Mouse (Mus musculus): ENCODE results near the gene Rin3. TPM values are rescaled to one million over a fixed set of nuclear protein-coding genes. Genes with fewer than 3 reads are reported as not detected.
A peak's percentile ranks its signal among the peaks of the same experiment; 100 is the strongest.

Rin3 gene
- polyA plus RNA-seq, 1 experiment from 2014 or later = 1.6 TPM

- Histone ChIP-seq H3K9me3 (replicated peaks; ENCODE audit: control insufficient read depth, low read length, poor library complexity, severe bottlenecking) (no peaks in the 10 kb centered on the region), H3K9ac (ENCODE audit: low read depth, low read length) (no peak overlapping the region), H3K4me1 (ENCODE audit: control insufficient read depth, insufficient read depth, low read length) (no peaks in the 10 kb centered on the region), H3K4me2 (ENCODE audit: low read length) (no peak overlapping the region), H3K4me3 (ENCODE audit: low read depth, low read length) (no peak overlapping the region), H3K27ac (ENCODE audit: low read length) (no peak overlapping the region), H3K27me3 (ENCODE audit: control insufficient read depth, insufficient read depth, low read depth, low read length) (no peaks in the 10 kb centered on the region; the same call in 1 of the 2 replicates), H3K36me3 (ENCODE audit: control insufficient read depth, insufficient read depth, low read length) (peaks cover 26% of the 10 kb centered on the region)
- WGBS = 54% methylated on average over 9 of the region's 9 CpGs
- no peak for ATAC-seq
Measured at GRCm38 (mm10) chr12:102395537-102395936, 112.7 kb downstream of the Rin3 start.

GRCm38 (mm10) chr12:102395998-102396991 is 113.4 kb downstream of the Rin3 start:
- ATAC-seq = no peak
- Histone ChIP-seq H3K27ac (ENCODE audit: low read length) (no peak overlapping the region), H3K4me1 (ENCODE audit: control insufficient read depth, insufficient read depth, low read length) (no peaks in the 10 kb centered on the region), H3K4me3 (ENCODE audit: low read depth, low read length) (no peak overlapping the region), H3K27me3 (ENCODE audit: control insufficient read depth, insufficient read depth, low read depth, low read length) (no peaks in the 10 kb centered on the region; the same call in 1 of the 2 replicates), H3K36me3 (ENCODE audit: control insufficient read depth, insufficient read depth, low read length) (peaks cover 32% of the 10 kb centered on the region), H3K9ac (ENCODE audit: low read depth, low read length) (no peak overlapping the region), H3K9me3 (replicated peaks; ENCODE audit: control insufficient read depth, low read length, poor library complexity, severe bottlenecking) (no peaks in the 10 kb centered on the region), H3K4me2 (ENCODE audit: low read length) (no peak overlapping the region)
- WGBS = 34% methylated on average over 19 of the region's 19 CpGs

DNA sequence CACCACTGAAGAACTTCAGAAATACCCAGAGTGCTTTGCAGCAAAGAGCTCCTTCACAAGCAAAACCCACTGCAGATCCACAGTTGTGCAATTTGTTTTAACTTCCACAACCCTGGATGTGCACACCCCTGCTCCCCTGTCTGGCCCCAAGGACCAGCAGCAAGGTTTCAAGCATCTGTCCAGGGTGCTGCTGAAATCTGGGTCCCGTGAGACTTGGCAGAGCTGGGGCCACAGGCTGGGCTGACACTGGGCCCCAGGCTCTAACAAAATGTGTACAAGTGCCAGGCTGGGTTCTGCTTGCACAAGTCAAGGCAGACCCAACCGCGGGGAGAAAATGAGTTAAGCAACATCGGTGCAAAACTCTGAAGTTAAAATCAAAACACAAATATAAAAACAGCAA is 115.7 kb downstream of the Rin3 start:
- no peaks in the 10 kb centered on the region for H3K4me1 ChIP-seq (ENCODE audit: control insufficient read depth, insufficient read depth, low read length)
- H3K4me2 ChIP-seq (ENCODE audit: low read length) = no peak overlapping the region
- no peak overlapping the region for H3K27ac ChIP-seq (ENCODE audit: low read length)
- no peak for ATAC-seq
- H3K36me3 ChIP-seq (ENCODE audit: control insufficient read depth, insufficient read depth, low read length) = peaks cover 45% of the 10 kb centered on the region
- H3K27me3 ChIP-seq (ENCODE audit: control insufficient read depth, insufficient read depth, low read depth, low read length) = no peaks in the 10 kb centered on the region; the same call in 1 of the 2 replicates
- WGBS = 95% methylated on average over 4 of the region's 4 CpGs
- H3K9me3 ChIP-seq (replicated peaks; ENCODE audit: control insufficient read depth, low read length, poor library complexity, severe bottlenecking) = no peaks in the 10 kb centered on the region
- H3K4me3 ChIP-seq (ENCODE audit: low read depth, low read length) = no peak overlapping the region
- H3K9ac ChIP-seq (ENCODE audit: low read depth, low read length) = no peak overlapping the region

GRCm38 (mm10) chr12:102413171-102413570 is 130.3 kb downstream of the Rin3 start:
- no peak overlapping the region for H3K9ac ChIP-seq (ENCODE audit: low read depth, low read length)
- 94% methylated on average over 13 of the region's 13 CpGs for WGBS
- no peak for ATAC-seq

DNA sequence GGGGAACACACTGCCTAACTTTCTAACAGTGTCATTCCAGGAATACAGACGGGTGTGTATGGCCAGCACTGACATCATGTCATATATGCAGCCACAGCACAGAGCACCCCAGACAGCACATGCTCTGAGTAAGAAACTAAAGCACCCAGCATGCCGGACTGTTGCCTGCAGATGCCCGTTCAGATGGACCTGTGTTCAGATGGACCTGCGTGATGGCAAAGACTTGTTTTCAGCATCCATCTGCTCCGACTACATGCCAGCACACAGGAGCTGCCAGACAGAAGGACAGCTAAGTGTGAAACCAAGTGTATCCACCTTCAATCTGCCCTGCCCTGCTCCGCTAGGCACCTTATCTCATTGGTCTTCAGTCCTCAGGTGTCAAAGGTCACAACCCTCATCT is 131.8 kb downstream of the Rin3 start:
- no peaks in the 10 kb centered on the region; the same call in 1 of the 2 replicates for H3K4me1 ChIP-seq (ENCODE audit: control insufficient read depth, insufficient read depth, low read length)
- H3K36me3 ChIP-seq (ENCODE audit: control insufficient read depth, insufficient read depth, low read length) = peaks cover 7% of the 10 kb centered on the region; the same call in 1 of the 2 replicates
- H3K4me2 ChIP-seq (ENCODE audit: low read length) = no peak overlapping the region
- H3K9ac ChIP-seq (ENCODE audit: low read depth, low read length) = no peak overlapping the region
- H3K27me3 ChIP-seq (ENCODE audit: control insufficient read depth, insufficient read depth, low read depth, low read length) = no peaks in the 10 kb centered on the region
- WGBS = 94% methylated on average over 6 of the region's 6 CpGs
- no peak overlapping the region for H3K4me3 ChIP-seq (ENCODE audit: low read depth, low read length)
- no peak overlapping the region for H3K27ac ChIP-seq (ENCODE audit: low read length)
- no peak for ATAC-seq
- no peaks in the 10 kb centered on the region for H3K9me3 ChIP-seq (replicated peaks; ENCODE audit: control insufficient read depth, low read length, poor library complexity, severe bottlenecking)

More at GRCm38 (mm10) chr12:102413171-102413570, 130.3 kb downstream of the Rin3 start:
- Histone ChIP-seq H3K36me3 (ENCODE audit: control insufficient read depth, insufficient read depth, low read length) (peaks cover 7% of the 10 kb centered on the region; the same call in 1 of the 2 replicates), H3K4me3 (ENCODE audit: low read depth, low read length) (no peak overlapping the region), H3K27ac (ENCODE audit: low read length) (no peak overlapping the region), H3K9me3 (replicated peaks; ENCODE audit: control insufficient read depth, low read length, poor library complexity, severe bottlenecking) (no peaks in the 10 kb centered on the region), H3K4me1 (ENCODE audit: control insufficient read depth, insufficient read depth, low read length) (no peaks in the 10 kb centered on the region), H3K4me2 (ENCODE audit: low read length) (no peak overlapping the region), H3K27me3 (ENCODE audit: control insufficient read depth, insufficient read depth, low read depth, low read length) (no peaks in the 10 kb centered on the region)

- Histone ChIP-seq H3K36me3 (ENCODE audit: control insufficient read depth, insufficient read depth, low read length) (peaks cover 7% of the 10 kb centered on the region; the same call in 1 of the 2 replicates), H3K4me1 (ENCODE audit: control insufficient read depth, insufficient read depth, low read length) (no peaks in the 10 kb centered on the region; the same call in 1 of the 2 replicates), H3K27ac (ENCODE audit: low read length) (no peak overlapping the region), H3K9me3 (replicated peaks; ENCODE audit: control insufficient read depth, low read length, poor library complexity, severe bottlenecking) (no peaks in the 10 kb centered on the region), H3K9ac (ENCODE audit: low read depth, low read length) (peak overlapping the region; percentile 7; the same call in 1 of the 2 replicates), H3K4me2 (ENCODE audit: low read length) (no peak overlapping the region), H3K4me3 (ENCODE audit: low read depth, low read length) (no peak overlapping the region), H3K27me3 (ENCODE audit: control insufficient read depth, insufficient read depth, low read depth, low read length) (no peaks in the 10 kb centered on the region)
- no peak for ATAC-seq
- WGBS = 53% methylated on average over 7 of the region's 7 CpGs
Measured at GRCm38 (mm10) chr12:102416391-102416837, 133.6 kb downstream of the Rin3 start.

- H3K27me3 ChIP-seq (ENCODE audit: control insufficient read depth, insufficient read depth, low read depth, low read length) = no peaks in the 10 kb centered on the region
- H3K9ac ChIP-seq (ENCODE audit: low read depth, low read length) = no peak overlapping the region
- 74% methylated on average over 7 of the region's 7 CpGs for WGBS
- no peaks in the 10 kb centered on the region for H3K9me3 ChIP-seq (replicated peaks; ENCODE audit: control insufficient read depth, low read length, poor library complexity, severe bottlenecking)
- H3K36me3 ChIP-seq (ENCODE audit: control insufficient read depth, insufficient read depth, low read length) = peaks cover 7% of the 10 kb centered on the region; the same call in 1 of the 2 replicates
- no peak overlapping the region for H3K27ac ChIP-seq (ENCODE audit: low read length)
- no peak overlapping the region for H3K4me2 ChIP-seq (ENCODE audit: low read length)
- ATAC-seq = no peak
- no peak overlapping the region for H3K4me3 ChIP-seq (ENCODE audit: low read depth, low read length)
- no peaks in the 10 kb centered on the region; the same call in 1 of the 2 replicates for H3K4me1 ChIP-seq (ENCODE audit: control insufficient read depth, insufficient read depth, low read length)
Measured at GRCm38 (mm10) chr12:102416955-102417510, 134.2 kb downstream of the Rin3 start.

DNA sequence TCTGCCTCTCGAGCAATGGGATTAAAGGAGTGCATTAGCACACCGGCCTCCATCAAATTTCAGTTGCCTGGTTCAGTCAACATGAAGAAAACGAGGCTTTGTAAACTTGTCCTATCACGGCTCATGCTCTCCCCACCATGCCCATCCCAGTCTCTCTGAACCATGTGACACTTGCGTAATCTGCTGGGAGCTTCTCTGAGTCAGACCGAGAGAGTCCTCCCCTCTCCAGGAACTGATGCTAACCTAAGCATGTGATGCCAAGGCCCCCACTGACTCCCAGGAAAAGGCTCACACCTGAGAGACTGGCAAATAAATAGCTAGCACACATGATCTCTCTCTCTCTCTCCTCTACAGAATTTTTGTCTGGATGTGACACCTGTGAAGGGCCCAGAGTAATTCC is 134.9 kb downstream of the Rin3 start:
- Histone ChIP-seq H3K36me3 (ENCODE audit: control insufficient read depth, insufficient read depth, low read length) (peaks cover 11% of the 10 kb centered on the region), H3K27me3 (ENCODE audit: control insufficient read depth, insufficient read depth, low read depth, low read length) (no peaks in the 10 kb centered on the region), H3K9me3 (replicated peaks; ENCODE audit: control insufficient read depth, low read length, poor library complexity, severe bottlenecking) (no peaks in the 10 kb centered on the region), H3K4me1 (ENCODE audit: control insufficient read depth, insufficient read depth, low read length) (no peaks in the 10 kb centered on the region; the same call in 1 of the 2 replicates), H3K4me3 (ENCODE audit: low read depth, low read length) (no peak overlapping the region), H3K27ac (ENCODE audit: low read length) (no peak overlapping the region), H3K4me2 (ENCODE audit: low read length) (no peak overlapping the region), H3K9ac (ENCODE audit: low read depth, low read length) (no peak overlapping the region)
- 90% methylated on average over 6 of the region's 6 CpGs for WGBS
- ATAC-seq = no peak

All from midbrain, embryonic 16.5 days (tissue).